Mouse (Mus musculus): ENCODE measurements around the gene N4bp2.

Gene N4bp2

GRCm38 (mm10) chr5:65863349-65863749, 100.0 kb downstream of the N4bp2 start:
- peak; percentile 69 for DNase-seq (ENCODE audit: low spot score)

- DNase-seq (ENCODE audit: low spot score): no peak
These were observed 101.2 kb downstream of the N4bp2 start for GRCm38 (mm10) chr5:65864486-65864885.

GRCm38 (mm10) chr5:65864946-65865345, 101.6 kb downstream of the N4bp2 start:
- DNase-seq (ENCODE audit: low spot score): no peak

GRCm38 (mm10) chr5:65866591-65866990, 103.3 kb downstream of the N4bp2 start:
- no peak for DNase-seq (ENCODE audit: low spot score)

- DNase-seq (ENCODE audit: low spot score): peak; percentile 32
These were observed 104.2 kb downstream of the N4bp2 start for GRCm38 (mm10) chr5:65867380-65868116.

GRCm38 (mm10) chr5:65868419-65868818, 105.1 kb downstream of the N4bp2 start:
- no peak for DNase-seq (ENCODE audit: low spot score)

- DNase-seq (ENCODE audit: low spot score): no peak
These were observed 106.3 kb downstream of the N4bp2 start for GRCm38 (mm10) chr5:65869660-65870059.

GRCm38 (mm10) chr5:65871276-65871875, 108.1 kb downstream of the N4bp2 start:
- no peak for DNase-seq (ENCODE audit: low spot score)

- DNase-seq (ENCODE audit: low spot score): no peak
These were observed 109.9 kb downstream of the N4bp2 start for GRCm38 (mm10) chr5:65873212-65873611.

GRCm38 (mm10) chr5:65875269-65875668, 111.9 kb downstream of the N4bp2 start:
- DNase-seq (ENCODE audit: low spot score): no peak

GRCm38 (mm10) chr5:65878367-65878766, 115.0 kb downstream of the N4bp2 start:
- DNase-seq (ENCODE audit: low spot score): no peak

All from lung, postnatal 25 days (tissue).